Mouse (Mus musculus) erythroblast, embryonic 14.5 days (primary cell): ENCODE results near the gene Pdzrn3. TPM values are rescaled to one million over a fixed set of nuclear protein-coding genes. Genes with fewer than 3 reads are reported as not detected.

Source experiments
- H3K27me3 ChIP-seq: 2 replicates; pipeline ENCODE4 v1.6.1; 2012; ENCODE audit warnings: inconsistent platforms; ENCODE audit not compliant: control insufficient read depth
- H3K36me3 ChIP-seq: 2 replicates; pipeline ENCODE4 v1.6.1; 2012; ENCODE audit warnings: mild to moderate bottlenecking, inconsistent platforms; ENCODE audit not compliant: control insufficient read depth
- H3K4me1 ChIP-seq: 2 replicates; pipeline ENCODE4 v1.6.1; 2012; ENCODE audit warnings: inconsistent platforms; ENCODE audit not compliant: control insufficient read depth
- H3K4me3 ChIP-seq: replicated peaks from 2 replicates; pipeline ENCODE3; 2012; ENCODE audit warnings: moderate library complexity, mild to moderate bottlenecking, inconsistent platforms
- H3K9me3 ChIP-seq: 2 replicates; pipeline ENCODE4 v1.6.1; 2012; ENCODE audit warnings: low read length, inconsistent platforms, mixed read lengths; ENCODE audit not compliant: control insufficient read depth
- GATA1 ChIP-seq: IDR thresholded peaks from 2 replicates; pipeline ENCODE4 v1.6.1; 2012; ENCODE audit warnings: low read length, inconsistent platforms, mixed read lengths
- TAL1 ChIP-seq: IDR thresholded peaks from 3 replicates; pipeline ENCODE4 v1.6.1; 2012; ENCODE audit warnings: low read length, inconsistent platforms, mixed read lengths
- polyA plus RNA-seq: library from polyadenylated mRNA; stranded (reverse); fragments of >175 nt; gene quantifications from 2 replicates; pipeline ENCODE4 v1.2.3, GENCODE M21; 2012

Gene Pdzrn3
- polyA plus RNA-seq, 1 experiment, result not detected

DNA sequence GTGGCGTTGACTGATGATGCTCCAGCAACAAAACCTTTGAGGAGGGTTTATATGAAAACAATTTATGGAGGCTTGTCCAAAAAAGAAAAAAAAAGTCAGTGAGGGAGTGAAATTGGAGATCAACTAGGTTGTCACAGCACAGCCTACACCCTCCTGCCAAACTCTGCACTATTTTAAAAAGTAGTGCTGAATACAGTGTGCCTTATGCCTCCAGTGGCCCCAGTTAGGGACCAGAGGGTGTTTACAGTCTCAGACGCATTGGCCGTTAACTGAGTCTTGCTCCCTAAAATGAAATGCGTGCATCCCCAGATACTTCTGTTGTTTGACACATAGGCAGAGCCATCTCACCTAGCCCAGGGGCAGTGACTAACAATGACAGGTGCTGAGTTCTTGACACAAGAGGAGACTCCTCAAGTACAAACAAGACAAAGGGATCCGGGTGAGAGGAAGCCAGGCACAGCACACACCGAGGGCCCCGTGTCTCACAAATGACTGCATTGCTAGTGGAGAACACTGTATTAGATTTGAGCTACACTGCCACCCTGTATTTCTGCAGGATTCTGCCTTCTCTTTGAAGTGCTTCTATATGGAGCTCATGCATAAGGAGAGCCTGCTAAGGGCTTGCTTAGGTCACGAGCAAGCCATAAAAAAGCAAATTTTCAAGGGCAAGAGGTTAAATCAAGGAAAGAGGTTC is 14.6 kb upstream of the Pdzrn3 start:
- H3K4me3 ChIP-seq, result no peak overlapping the region
- TF ChIP-seq TAL1, result no peak
- no peak for TF ChIP-seq GATA1
- H3K27me3 ChIP-seq, result no peaks in the 10 kb centered on the region
- no peaks in the 10 kb centered on the region for H3K36me3 ChIP-seq
- no peaks in the 10 kb centered on the region for H3K4me1 ChIP-seq
- no peaks in the 10 kb centered on the region for H3K9me3 ChIP-seq

DNA sequence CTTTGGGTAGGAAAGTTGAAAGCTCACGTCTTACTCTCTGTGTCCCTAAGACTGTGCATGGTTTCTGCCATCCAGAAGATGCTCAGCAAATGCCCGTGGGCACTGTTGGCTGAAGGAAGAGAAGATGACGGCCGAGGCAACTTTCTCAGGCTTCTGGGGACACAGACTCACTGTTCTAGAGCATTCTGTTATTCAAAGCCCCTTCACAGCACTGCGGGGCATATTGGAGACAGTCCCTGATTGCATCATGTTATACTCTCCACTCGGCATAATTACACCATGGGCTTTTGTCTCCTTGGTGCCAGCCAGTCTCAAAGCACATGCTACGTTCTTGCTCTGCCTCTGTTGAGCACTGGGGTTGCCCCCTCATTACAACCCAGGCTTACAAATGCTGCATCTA is 7.8 kb upstream of the Pdzrn3 start:
- H3K9me3 ChIP-seq, result no peaks in the 10 kb centered on the region
- H3K4me3 ChIP-seq, result no peak overlapping the region
- H3K27me3 ChIP-seq, result no peaks in the 10 kb centered on the region
- H3K4me1 ChIP-seq, result no peaks in the 10 kb centered on the region
- no peaks in the 10 kb centered on the region for H3K36me3 ChIP-seq
- no peak for TF ChIP-seq GATA1
- TF ChIP-seq TAL1, result no peak

DNA sequence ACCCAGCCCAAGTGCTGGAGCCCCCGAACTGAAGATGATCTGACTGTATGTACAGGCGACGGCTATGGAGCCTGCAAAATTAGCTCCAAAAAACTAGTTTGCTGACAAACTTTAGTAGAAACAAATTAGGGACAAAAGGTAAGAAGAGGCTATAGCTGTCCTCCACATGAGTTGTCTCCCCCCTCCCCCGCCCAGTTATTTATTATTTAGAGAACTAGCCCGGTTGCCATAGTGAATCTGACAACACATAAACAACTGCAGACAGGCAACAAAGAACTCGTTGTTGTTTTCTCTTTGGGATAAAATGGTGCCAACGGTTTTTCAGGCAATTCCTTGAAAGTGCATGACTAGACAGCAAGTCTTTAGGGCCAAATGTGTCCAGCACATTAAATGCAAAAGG is 7.3 kb upstream of the Pdzrn3 start:
- Histone ChIP-seq H3K9me3 (no peaks in the 10 kb centered on the region), H3K36me3 (no peaks in the 10 kb centered on the region)
- TF ChIP-seq TAL1 (no peak), GATA1 (no peak)

DNA sequence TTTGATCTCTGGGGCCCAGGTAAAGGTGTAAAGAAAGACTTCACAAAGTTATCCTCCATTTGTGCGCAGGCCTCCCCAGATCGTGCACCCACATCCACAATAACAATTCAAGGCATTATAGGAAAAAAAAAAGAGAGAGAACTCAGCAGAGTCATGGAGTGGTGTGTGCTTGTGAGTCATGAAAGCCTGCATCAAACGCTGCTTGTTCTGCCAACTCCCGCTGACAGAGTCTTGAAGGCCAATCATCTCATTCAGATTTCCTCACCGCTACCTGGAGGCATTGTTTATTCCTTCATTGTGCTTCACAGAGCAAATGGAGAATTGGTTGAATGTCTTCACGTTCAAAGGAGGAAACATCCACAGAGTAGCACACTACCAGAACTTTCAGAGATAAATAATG is 6.8 kb upstream of the Pdzrn3 start:
- Histone ChIP-seq H3K36me3 (no peaks in the 10 kb centered on the region), H3K9me3 (no peaks in the 10 kb centered on the region), H3K4me3 (no peak overlapping the region), H3K27me3 (peaks cover 6% of the 10 kb centered on the region), H3K4me1 (no peaks in the 10 kb centered on the region)
- no peak for TF ChIP-seq TAL1
- TF ChIP-seq GATA1, result no peak

More for the DNA sequence above, 7.3 kb upstream of the Pdzrn3 start:
- H3K27me3 ChIP-seq, result peaks cover 2% of the 10 kb centered on the region; the same call in 1 of the 2 replicates
- H3K4me1 ChIP-seq, result no peaks in the 10 kb centered on the region
- no peak overlapping the region for H3K4me3 ChIP-seq

DNA sequence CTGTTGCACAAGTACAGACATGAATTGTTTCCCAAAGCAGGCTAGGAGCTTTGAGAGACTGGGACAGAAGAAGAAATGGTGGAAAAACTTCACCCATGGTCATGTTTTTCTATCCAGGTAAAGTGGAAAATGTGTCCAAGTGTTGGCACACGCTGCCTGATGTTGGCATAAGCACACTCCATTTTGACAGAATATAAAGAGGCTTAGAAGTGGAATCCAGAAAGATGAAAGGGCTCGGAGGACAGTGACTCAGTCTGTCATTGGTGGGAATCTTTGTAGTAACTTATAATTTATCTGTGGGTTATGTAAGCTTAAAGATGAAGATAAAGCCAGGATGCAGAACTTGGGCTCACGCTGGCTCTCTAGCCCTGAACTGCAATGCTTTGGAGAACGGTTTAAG is 5.2 kb upstream of the Pdzrn3 start:
- peaks cover 19% of the 10 kb centered on the region for H3K27me3 ChIP-seq
- no peaks in the 10 kb centered on the region for H3K36me3 ChIP-seq
- H3K4me1 ChIP-seq, result no peaks in the 10 kb centered on the region
- no peaks in the 10 kb centered on the region for H3K9me3 ChIP-seq
- no peak overlapping the region for H3K4me3 ChIP-seq
- TF ChIP-seq GATA1 (no peak), TAL1 (no peak)

DNA sequence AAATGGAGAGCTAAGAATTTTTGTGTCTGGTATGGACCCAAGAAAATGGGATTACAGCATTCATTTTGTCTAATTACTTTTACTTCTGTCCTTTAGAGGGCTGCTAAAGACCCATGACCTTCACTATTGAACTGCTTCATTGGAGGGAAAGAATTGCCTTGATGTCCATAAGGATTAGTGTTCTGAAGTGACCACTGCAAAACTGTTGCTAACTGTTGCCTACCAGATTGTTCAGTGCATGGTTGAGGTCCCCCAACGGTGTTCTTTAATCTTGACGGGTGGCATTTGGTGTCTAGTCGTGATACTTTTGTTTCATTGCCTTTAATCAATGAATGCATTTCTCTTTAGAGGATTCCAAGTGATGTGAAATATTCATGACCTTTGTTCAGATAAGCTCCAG is 1.8 kb upstream of the Pdzrn3 start:
- Histone ChIP-seq H3K27me3 (peaks cover 42% of the 10 kb centered on the region), H3K9me3 (no peaks in the 10 kb centered on the region; the same call in 1 of the 2 replicates), H3K4me3 (no peak overlapping the region), H3K36me3 (no peaks in the 10 kb centered on the region), H3K4me1 (no peaks in the 10 kb centered on the region)
- TF ChIP-seq TAL1 (no peak), GATA1 (no peak)

DNA sequence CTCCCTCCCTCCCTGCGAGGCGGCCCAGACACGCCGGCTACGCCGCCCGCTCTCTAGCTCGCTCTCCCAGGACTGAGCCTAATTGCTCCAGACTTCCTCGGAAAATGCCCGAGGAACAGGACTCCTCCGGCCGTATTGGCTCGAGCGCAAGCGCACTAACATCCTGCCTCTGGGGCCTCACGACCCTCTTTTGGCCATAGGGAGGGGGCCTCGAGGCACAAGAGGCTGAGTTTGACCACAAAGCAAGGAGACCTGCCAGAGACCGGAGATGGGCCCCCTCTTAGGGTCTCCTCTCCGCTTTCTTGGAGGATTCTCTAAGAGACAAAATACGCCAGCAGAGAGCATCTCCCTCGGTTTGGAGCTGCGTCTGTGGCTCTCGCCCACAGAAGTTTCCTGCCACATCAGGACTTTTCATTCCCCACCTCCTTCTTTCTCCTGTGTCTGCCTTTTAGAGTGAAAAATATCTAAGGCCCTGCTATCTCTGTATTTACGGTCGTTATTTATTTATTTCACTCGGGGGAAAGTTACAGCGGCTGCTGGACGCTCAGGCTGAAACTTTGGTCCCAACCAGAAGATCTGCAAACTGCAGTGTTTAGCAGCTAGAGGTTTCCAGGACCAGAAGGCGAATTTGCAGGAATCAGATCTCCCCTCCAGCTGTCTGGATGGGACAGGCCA is 375 bp upstream of the Pdzrn3 start:
- Histone ChIP-seq H3K36me3 (no peaks in the 10 kb centered on the region), H3K27me3 (peaks cover 42% of the 10 kb centered on the region), H3K4me3 (peak overlapping the region; percentile 53), H3K4me1 (no peaks in the 10 kb centered on the region), H3K9me3 (no peaks in the 10 kb centered on the region; the same call in 1 of the 2 replicates)
- TF ChIP-seq TAL1 (no peak), GATA1 (no peak)

DNA sequence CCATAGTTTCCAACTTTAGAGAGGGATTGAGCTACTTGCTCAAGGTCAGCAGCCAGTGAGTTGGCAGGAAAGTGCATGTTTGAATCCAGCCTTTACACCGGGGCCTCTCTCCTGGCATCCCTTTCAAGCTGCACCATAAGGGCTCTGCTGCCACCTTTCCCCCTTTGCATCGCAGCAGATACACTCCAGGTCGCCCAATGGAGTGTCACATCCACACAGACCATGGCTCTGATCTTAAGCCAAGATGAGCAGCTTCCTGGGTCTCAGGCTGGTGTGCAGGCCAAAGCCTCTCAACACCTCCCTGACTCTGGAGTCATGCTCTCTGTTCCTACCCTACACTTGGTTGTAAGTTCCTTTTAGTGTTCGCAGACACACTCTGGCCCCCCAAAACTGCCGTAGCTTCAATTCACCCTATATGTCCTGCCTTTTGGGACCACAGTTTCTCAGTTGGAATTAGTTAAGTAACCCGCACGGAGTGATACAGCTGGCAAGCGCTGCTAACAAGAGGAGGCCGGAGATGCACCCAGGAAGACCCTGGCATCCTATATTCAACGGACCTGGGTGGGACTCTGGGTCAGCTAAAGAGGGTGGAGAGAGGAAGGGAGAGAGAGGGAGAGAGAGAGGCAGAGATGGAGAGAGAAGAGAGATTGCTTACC is 1.1 kb downstream of the Pdzrn3 start:
- H3K4me3 ChIP-seq, result peak overlapping the region; percentile 53
- TF ChIP-seq TAL1 (no peak), GATA1 (no peak)
- no peaks in the 10 kb centered on the region for H3K36me3 ChIP-seq
- peaks cover 42% of the 10 kb centered on the region for H3K27me3 ChIP-seq
- no peaks in the 10 kb centered on the region for H3K4me1 ChIP-seq
- H3K9me3 ChIP-seq, result no peaks in the 10 kb centered on the region; the same call in 1 of the 2 replicates

DNA sequence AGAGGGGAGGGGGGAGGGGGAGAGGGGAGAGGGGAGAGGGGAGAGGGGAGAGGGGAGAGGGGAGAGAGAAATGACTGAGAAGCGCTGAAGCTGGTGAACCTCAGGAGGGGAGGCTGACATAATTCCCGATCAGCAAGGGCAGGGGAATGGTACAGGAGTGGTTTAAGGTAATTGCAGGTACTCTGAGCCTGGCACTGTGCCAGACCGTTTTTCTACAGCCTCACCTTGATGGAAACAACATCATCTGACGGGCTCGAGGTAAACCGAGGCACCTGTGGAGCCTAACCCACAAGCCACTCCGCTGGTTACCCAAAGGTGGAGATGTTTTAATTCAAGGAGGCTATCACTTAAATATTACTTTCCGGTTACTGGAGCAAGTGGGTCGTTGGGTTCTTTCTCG is 1.6 kb downstream of the Pdzrn3 start:
- Histone ChIP-seq H3K9me3 (no peaks in the 10 kb centered on the region; the same call in 1 of the 2 replicates), H3K4me1 (no peaks in the 10 kb centered on the region), H3K4me3 (no peak overlapping the region), H3K36me3 (no peaks in the 10 kb centered on the region), H3K27me3 (peaks cover 42% of the 10 kb centered on the region)
- TF ChIP-seq TAL1 (no peak), GATA1 (no peak)
